Mouse (Mus musculus) hematopoietic stem cell, adult 5-6 weeks (primary cell): ENCODE data around the gene Supt4a. TPM values are rescaled to one million over a fixed set of nuclear protein-coding genes. Genes with fewer than 3 reads are reported as not detected.

Experiments
- ATAC-seq, 2 experiments: fragments of 125-278 bp in 1 of 2; replicated peaks in 1 of 2; 2 replicates each; pipeline ENCODE4 v1.8.0; 2016 to 2017; ENCODE audit warnings: inconsistent platforms in 2 of 2, mild to moderate bottlenecking in 2 of 2, moderate number of reproducible peaks in 2 of 2, low read depth in 1 of 2, moderate TSS enrichment in 1 of 2; ENCODE audit not compliant: low FRiP score in 2 of 2, poor library complexity in 2 of 2, severe bottlenecking in 2 of 2, insufficient read depth in 1 of 2, low TSS enrichment in 1 of 2
- total RNA-seq: library from RNA; stranded (forward); fragments of 172-1452, 232-1000 nt; gene quantifications from 2 replicates; pipeline ENCODE4 v1.2.3, GENCODE M21; 2017

Gene Supt4a
- total RNA-seq, 1 experiment from 2014 or later: 69.9 TPM

DNA sequence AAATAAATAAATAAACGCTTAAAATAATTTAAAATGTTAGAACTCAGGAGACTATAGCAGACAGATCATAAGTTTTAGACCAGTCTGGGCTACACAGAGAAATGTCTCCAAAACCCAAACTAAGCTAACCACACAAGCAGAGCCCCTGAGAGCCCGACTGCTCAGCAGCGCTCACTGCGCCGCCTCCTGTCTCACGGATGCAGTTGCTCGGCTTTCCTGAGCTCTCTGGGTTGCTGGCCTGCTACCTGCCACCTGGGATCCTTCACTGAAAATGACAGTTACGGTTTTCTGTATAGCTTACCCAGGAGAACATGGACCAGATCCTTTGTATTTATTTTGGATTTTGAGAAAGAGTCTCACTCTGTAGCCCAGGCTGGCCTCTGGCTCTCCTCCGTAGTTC lies 17.0 kb upstream of the Supt4a start:
- ATAC-seq: no peak

DNA sequence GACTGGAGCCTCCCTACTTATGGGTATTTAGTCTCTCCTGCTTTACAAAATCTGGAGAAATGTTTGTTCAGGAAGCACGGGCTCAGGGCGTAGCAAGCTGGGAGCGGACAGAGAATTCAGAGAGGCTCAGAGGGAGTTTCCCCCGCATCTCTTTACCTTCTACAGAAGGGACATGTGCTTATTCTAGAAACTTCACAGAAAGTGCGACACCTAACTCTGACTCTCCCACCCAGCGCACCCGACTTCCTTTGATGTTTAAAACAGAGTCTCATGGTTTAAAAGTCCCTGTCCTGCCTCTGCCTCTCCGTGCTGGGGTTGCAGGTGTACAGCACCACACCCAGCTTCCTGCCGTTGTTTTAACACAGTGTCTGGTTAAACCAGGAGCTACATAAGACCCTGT lies 16.5 kb upstream of the Supt4a start:
- ATAC-seq: no peak

DNA sequence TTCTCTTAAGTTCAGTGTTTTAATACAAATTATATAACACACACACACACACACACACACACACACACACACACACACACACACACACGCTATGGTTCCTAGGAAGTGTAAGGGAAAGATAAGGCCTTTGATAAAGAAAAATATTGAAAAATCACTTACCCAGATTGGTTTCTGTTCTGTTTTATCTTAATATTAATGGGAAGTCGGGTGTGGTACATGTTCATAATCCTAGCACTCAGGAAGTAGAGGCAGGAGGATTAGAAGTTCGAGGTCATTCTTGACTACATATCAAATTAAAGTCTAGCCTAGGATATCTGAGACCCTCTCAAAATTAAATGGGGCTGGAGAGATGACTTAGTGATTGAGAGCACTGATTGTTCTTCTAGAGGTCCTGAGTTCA lies 15.2 kb upstream of the Supt4a start:
- no peak for ATAC-seq

DNA sequence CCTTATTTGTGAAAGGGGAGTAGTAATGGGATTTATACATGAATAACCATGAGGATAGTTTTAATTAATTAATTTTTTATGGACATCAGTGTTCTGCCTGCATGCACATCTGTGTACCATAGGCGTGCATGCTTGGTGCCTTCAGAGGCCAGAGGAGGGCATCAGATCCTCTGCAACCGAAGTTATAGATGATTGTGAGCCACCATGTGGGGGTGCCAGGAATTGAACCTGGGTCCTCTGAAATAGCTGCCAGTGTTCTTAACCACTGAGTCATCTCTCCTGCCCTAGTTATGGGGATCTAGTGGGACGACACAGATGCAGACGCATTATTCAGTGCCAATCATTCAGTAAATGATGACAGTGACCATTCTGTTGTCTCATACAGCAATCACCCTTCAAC lies 14.5 kb upstream of the Supt4a start:
- no peak for ATAC-seq

DNA sequence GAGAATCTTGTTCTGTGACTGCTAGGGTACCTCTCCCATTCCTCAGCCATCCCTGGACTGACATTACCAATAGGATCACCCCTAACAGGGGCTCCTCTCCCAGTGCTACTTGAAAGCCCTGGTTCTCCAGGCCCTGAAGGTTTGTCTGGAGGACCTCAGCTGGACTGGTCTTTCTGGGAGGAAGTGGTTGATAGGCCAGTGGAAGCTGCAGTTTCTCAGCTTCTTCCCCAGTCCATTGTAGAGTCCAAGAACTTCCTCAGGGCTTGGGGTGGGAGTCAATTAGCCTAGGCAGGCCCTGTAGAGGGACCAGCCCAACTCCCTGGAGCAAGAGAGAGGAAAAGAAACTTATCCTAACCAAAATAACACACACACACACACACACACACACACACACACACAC lies 11.8 kb upstream of the Supt4a start:
- no peak for ATAC-seq

DNA sequence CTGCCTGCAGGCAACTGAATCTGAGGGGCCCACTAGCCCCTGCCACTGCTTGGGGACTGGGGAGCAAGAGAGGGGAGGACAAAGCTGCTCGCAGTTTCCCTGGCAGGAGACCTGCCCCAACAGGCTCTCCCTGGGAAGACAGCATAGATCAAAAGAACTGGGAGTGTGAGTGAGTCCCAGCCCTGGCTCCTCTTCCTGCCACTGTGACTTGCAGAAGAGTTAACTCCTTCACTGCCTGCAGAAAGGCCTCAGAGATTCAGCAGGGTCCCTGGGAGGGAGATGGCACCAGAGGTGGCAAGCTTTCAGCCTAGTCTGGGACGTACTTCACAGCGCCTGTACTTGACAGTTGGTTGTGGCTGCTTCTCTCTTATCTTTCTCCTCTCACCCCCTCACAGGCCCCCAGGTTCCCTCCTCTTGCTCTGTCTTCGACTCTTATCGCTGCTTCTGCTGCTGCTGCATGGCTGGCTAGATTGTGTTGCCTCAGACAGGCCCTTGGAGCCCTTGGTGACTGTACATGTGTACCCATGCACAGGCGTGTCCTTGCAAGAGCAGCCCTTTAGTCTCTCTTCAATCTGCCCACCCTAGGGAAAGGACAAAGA lies 11.3 kb upstream of the Supt4a start:
- ATAC-seq: peak; percentile 43 to 64; a peak in 3 of 4 replicates

DNA sequence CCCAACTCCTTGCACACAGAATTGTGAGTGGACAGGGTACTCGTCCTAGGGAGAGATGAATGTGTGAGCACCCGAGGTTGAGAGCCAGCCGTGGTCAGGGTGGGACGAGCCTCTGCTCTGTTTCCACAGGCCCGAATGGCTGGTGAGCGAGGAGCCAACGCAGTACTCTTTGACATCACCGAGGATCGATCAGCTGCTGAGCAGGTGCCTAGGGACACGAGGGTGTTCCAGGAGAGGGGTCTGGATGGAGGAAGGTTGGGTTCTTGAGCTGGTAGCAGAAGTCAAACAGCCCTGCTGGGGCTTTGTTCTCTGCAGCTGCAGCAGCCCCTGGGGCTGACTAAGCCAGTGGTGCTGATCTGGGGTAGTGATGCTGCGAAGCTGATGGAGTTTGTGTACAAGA lies 10.3 kb upstream of the Supt4a start:
- no peak for ATAC-seq

DNA sequence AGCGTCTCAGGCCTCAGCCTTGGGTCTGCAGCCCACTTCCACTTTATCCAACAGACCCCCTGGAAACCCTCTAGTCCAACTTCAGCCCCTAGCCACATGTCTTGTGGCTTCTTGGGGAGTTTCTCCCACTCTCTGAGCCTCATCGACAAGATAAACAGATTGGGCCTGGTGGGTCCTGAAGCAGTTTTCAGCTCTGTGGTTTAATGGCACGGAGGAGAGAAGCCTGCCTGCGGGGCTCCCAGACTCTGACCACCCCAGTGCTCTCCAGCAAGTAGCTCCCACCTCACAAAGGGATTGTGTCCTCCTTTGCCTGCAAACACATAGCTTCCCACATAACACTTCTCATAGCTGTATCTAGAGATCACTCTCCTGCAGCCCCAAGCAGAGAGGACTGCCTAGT lies 9.9 kb upstream of the Supt4a start:
- ATAC-seq: no peak

DNA sequence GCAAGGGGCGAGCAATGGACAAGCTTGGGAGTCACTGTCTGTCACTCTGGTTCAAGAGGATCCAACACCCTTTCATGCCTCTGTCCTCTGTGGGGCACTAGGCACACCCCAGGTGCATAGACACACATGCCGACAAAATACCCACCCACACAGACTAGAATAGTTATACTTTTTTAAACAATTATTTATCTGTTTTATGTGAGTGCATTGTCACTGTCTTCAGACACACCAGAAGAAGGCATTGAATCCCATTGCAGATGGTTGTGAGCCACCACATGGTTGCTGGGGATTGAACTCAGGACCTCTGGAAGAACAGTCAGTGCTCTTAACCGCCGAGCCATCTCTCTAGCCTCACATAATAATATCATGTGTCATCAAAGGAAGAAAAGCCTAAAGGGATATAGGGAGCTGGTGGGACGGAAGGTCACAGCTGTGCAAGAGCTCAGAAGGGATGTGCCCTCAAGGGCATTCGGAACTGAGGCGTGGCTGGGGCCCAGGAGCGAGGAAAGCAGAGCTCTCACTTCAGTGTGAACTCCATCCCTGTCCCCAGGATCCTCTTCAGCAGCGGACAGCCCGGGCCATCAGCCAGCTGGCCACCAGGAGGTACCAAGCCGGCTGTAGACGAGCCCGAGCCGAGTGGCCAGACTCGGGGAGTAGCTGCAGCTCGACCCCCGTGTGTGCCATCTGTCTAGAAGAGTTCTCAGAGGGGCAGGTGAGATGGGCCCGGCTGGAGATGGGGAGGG lies 8.3 kb upstream of the Supt4a start:
- no peak for ATAC-seq

DNA sequence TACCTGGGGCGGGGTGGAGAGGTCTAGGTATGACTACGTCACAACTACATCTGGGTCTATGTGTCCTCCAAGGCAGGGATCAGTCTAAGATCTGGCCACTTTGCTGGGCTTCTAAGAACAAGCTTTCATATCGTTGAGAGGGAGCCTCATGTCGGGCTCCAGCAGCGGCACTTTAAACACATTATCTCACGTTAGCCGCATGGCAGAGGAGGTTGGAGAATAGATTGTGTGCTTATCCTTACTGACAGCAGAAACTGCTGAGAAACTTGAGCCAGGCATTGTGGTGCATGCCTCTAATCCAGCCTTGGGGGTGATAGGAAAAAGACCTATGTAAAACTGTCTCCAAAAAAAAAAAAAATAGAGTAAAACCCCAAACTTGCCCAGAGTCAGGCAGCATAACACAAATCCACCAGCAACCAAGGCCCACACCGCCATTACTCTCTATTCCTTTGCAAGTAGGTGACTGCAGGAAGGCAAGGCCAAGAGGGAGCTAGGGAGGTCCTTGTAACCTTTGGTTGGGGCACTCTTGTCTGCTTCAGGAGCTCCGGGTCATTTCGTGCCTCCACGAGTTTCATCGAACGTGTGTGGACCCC lies 7.7 kb upstream of the Supt4a start:
- no peak for ATAC-seq

DNA sequence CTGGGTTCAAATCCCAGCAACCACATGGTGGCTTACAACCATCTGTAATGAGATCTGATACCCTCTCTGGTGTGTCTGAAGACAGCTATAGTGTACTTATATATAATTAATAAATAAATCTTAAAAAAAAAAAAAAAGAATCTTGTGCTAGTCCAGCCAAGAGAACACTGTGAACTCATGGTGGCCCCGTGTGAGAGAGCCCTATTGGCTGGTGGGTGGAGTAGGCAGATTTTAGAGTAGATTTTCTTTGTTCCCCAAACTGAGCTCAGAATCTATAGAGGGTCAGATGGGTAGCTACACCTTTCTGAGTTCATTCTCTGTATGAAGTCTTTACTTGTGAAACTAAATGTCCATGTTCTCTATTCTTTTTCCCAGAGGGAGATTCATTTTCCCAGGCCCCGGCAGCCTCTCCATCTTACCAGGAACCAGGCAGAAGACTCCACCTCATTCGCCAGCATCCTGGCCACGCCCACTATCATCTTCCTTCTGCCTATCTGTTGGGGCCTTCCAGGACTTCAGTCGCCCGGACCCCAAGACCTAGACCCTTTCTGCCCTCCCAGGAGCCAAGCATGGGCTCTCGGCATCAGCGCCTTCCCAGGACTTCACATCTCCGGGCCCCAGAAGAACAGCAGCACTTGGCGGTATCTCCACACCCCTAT lies 6.6 kb upstream of the Supt4a start:
- no peak for ATAC-seq

DNA sequence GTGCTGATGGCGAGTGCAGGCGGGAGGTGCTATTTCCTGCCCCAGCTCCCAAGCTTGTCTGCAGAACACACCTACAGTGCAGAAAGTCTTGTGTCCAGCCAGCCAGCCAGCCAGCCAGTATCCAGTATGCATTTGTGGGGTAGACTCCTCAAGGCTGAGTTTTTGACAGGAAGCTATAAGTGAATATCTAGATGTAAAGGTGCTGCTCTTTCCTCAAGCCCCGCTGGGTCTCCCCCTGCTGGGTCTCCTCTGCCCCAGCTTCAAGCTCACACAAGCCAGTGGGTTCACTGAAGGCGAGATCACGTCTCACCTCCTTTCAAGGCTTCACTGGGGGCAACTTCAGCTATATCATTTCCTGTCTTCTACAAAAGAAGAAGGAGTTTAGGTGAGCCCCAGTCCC lies 3.0 kb upstream of the Supt4a start:
- ATAC-seq: no peak

DNA sequence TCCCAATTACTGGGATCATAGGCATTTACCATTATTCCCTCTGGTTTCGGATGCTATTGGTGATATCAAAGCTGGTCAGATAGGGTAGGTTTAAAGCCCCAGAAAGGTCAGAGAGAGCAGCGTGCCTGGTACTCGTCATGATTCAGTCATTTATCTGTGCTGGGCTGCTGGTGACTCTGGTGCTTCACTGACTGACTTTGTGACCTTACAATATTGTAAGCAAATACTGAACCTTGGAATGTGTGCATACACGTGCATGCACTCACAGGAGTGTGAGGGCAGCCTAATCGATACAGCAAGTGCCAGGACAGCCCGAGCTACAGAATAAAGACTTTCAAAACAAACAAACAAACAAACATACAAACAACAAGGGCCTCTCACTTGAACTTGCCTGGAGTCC lies 1.7 kb upstream of the Supt4a start:
- no peak for ATAC-seq

DNA sequence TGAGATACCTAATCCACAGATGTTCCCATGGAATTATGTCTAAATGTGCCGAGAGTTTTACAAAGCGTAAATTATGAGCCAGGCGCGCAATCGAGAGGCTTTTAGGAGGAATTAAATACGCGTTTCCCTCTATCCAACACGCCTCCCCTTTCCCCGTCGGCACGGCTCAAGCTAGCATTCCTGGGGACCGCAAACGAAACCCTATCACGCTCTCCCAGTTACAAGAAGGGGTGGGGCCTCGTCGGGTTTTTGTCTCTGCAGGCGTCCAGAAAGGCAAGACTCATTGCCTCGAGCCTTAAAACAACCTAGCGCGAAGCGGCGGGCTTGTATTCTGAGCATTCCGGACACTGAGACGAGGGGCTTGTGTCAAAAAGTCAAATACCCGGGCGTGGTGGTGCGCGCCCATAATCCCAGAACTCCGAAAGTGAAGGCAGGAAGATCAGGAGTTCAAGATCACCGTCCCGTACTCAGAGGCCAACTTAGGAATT lies 661 bp upstream of the Supt4a start:
- peak; percentile 64; a peak in 3 of 4 replicates for ATAC-seq

DNA sequence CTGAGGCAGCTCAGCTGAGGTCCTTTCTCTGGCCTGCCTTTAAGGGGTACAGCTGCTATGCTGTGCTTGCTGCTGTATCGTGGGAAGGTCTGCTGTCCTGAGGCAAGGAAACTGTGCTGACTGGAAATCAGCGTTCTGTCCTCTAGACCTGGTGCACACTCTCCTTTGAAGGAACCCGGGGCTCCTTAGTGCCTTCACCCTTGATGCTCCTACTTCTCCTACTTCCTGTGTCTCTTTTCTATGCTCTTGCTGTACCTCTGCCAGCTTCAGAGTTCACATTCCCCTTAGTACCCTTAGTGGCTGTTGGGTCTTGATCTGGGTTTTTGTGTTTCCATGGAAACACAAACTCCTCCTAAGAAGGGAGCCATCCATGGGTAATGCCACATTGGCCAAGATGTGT lies 6.3 kb downstream of the Supt4a start:
- no peak for ATAC-seq

DNA sequence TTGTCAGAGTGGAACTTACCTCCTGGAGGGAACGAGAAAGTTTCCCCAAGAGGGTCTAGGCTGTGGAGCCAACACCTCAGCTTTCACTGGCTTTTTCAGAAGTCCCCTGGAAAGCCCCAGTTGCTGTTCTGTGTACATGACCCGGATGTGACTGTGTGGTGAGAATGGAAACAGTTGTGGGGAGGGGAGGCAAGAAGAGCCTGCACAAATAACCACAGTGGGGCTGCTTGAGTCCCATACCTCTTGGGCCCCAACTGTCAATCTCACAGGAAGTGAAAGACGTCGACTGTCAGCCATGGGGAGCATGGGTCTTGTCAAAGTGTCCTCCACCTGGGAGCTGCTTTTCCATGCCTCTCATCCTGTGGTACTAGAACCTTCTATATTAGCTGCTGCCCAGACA lies 7.6 kb downstream of the Supt4a start:
- no peak for ATAC-seq

DNA sequence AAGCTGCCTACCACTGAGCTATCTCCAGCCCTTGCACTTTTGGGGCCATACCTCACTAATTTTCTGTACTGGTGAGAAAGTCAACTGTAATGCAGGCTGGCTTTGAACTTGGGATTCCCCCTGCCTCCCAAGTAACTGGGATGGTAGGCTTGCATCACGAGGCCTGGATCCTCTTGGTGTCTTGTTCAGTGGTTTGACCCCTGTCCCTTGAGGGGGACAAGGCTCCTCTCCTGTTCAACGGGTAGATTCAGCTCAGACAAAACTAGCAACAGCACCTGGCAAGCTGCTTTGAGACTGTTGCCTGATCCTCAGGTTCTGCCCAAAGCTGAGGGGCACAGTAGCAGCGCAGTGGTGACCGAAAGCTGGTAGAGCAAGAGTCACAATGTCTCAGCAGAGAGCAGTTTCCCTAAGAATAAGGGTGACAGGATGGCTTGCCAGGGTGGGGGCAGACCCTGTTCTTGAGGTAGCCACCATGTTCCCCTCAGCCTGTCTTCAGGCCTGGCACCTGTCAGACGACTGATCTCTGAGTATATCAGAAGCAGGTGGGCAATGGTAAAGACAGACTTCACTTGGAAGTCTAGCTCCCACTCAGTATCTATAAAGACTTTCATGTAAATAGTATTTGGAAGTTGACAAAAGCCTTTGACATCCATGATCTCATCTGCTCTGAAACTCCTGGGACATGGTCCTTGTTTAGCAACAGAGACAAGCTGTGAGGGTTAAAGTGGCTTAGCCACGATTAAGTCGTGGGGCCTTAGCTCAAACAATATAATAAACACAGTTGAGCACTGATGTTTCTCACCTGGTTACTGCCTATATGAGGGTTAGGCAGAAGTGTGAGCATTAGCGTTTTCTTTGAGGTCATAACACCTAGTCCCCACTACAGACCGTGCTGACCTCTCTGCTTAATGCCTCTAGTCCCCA lies 8.5 kb downstream of the Supt4a start:
- no peak for ATAC-seq
